Comparison of ENCODE assay signal across 13 mouse cellular contexts in genomic region chr12:31294526-31294925, GRCm38 (mm10). TPM values are rescaled to one million over a fixed set of nuclear protein-coding genes. Genes with fewer than 3 reads are reported as not detected.
DNase-seq lines count a peak whose midpoint lies in the region; ATAC-seq and TF ChIP-seq lines count a peak whose summit lies in the region.
"Had no signal": no experiment of that assay in that cellular context is flagged by ENCODE, and none has a peak within 500 bp of the region (broad histone marks: within the 10 kb centered on the region; RNA-seq: fewer than 3 reads in every experiment).

No protein-coding gene starts in this region.

- H3K4me1 ChIP-seq in kidney, adult 2 months (ENCODE audit: control insufficient read depth, insufficient read depth, low read length), result peaks cover 42% of the 10 kb centered on the region
- H3K4me1 ChIP-seq in heart, embryonic 16.5 days (ENCODE audit: control insufficient read depth, insufficient read depth, low read length), result peaks cover 54% of the 10 kb centered on the region
- peaks cover 24% of the 10 kb centered on the region for H3K4me1 ChIP-seq in limb, embryonic 14.5 days (ENCODE audit: control insufficient read depth, insufficient read depth, low read length)
- H3K4me1 ChIP-seq: hindbrain, embryonic 15.5 days had no signal

- H3K36me3 ChIP-seq in kidney, adult 2 months (ENCODE audit: control insufficient read depth, insufficient read depth, low read length), result peaks cover under 1% of the 10 kb centered on the region; the same call in 1 of the 2 replicates
- H3K36me3 ChIP-seq in heart, embryonic 16.5 days (ENCODE audit: control insufficient read depth, insufficient read depth), result peaks cover 39% of the 10 kb centered on the region
- peaks cover 51% of the 10 kb centered on the region for H3K36me3 ChIP-seq in limb, embryonic 14.5 days (ENCODE audit: control insufficient read depth, insufficient read depth, low read length)
- H3K36me3 ChIP-seq: hindbrain, embryonic 15.5 days had no signal

- H3K9ac ChIP-seq in heart, embryonic 16.5 days (ENCODE audit: low read length), result peak overlapping the region; percentile 52
- H3K9ac ChIP-seq in limb, embryonic 14.5 days (ENCODE audit: low read depth, low read length, severe bottlenecking), result no peak overlapping the region
- H3K9ac ChIP-seq: hindbrain, embryonic 15.5 days had no signal

- H3K4me3 ChIP-seq in kidney, adult 2 months (ENCODE audit: insufficient read depth, low read depth, low read length), result no peak overlapping the region
- no peak overlapping the region for H3K4me3 ChIP-seq in heart, embryonic 16.5 days (ENCODE audit: low read length)
- no peak overlapping the region for H3K4me3 ChIP-seq in limb, embryonic 14.5 days (replicated peaks; ENCODE audit: low read length)
- H3K4me3 ChIP-seq: hindbrain, embryonic 15.5 days had no signal

- no peaks in the 10 kb centered on the region for H3K27me3 ChIP-seq in kidney, adult 2 months (replicated peaks; ENCODE audit: control insufficient read depth, insufficient read depth, low read length)
- H3K27me3 ChIP-seq in heart, embryonic 16.5 days (ENCODE audit: control insufficient read depth, insufficient read depth, low read length), result no peaks in the 10 kb centered on the region
- no peaks in the 10 kb centered on the region for H3K27me3 ChIP-seq in limb, embryonic 14.5 days (ENCODE audit: control insufficient read depth, insufficient read depth, low read length)
- H3K27me3 ChIP-seq: CH12.LX; hindbrain, embryonic 15.5 days had no signal

- H3K4me2 ChIP-seq in heart, embryonic 16.5 days (ENCODE audit: low read depth, low read length), result no peak overlapping the region
- H3K4me2 ChIP-seq in limb, embryonic 14.5 days (replicated peaks; ENCODE audit: low read depth, low read length, severe bottlenecking), result no peak overlapping the region
- H3K4me2 ChIP-seq: hindbrain, embryonic 15.5 days had no signal

- WGBS in kidney, adult 2 months, result 21% methylated on average over 10 of the region's 10 CpGs
- 45% methylated on average over 10 of the region's 10 CpGs for WGBS in heart, embryonic 16.5 days
- WGBS in limb, embryonic 14.5 days, result 47% methylated on average over 10 of the region's 10 CpGs

- no peaks in the 10 kb centered on the region; the same call in 1 of the 2 replicates for H3K9me3 ChIP-seq in heart, embryonic 16.5 days (replicated peaks; ENCODE audit: control insufficient read depth, low read length)
- no peaks in the 10 kb centered on the region for H3K9me3 ChIP-seq in limb, embryonic 14.5 days (ENCODE audit: control insufficient read depth, low read length)
- H3K9me3 ChIP-seq: hindbrain, embryonic 15.5 days had no signal

- TF ChIP-seq CTCF in kidney, adult 2 months (conservative IDR thresholded peaks at IDR 0.05; ENCODE audit: insufficient read depth, insufficient read length, low read depth, low read length), result no peak

- no peak for TF ChIP-seq POLR2A in kidney, adult 2 months (IDR thresholded peaks at IDR 0.05; ENCODE audit: low read depth, low read length)
- TF ChIP-seq POLR2A in limb, embryonic 14.5 days (IDR thresholded peaks at IDR 0.05; ENCODE audit: borderline replicate concordance, extremely low read depth, insufficient read depth, insufficient read length), result no peak

- no peak for ATAC-seq in heart, embryonic 16.5 days (replicated peaks; ENCODE audit: extremely low read depth, insufficient read depth, low FRiP score)
- ATAC-seq in limb, embryonic 14.5 days (ENCODE audit: low FRiP score, low read depth), result no peak
- no peak for ATAC-seq in CD4-positive, CD25-positive, alpha-beta regulatory T cell, adult 4 months

- peak; percentile 66 for DNase-seq in kidney, adult 2 months
- DNase-seq in kidney, postnatal 10 days, result no peak
- DNase-seq in limb, embryonic 14.5 days (ENCODE audit: low spot score), result no peak
- DNase-seq in lung, postnatal 25 days (ENCODE audit: low spot score), result peak; percentile 42
- no peak for DNase-seq in adrenal gland, postnatal 4 days (ENCODE audit: low spot score in 2 of 2)
- no peak for DNase-seq in spleen, adult 18-20 months
- DNase-seq: thymus, postnatal 14 days had no signal

- peak overlapping the region; percentile 78 for H3K27ac ChIP-seq in kidney, adult 2 months (ENCODE audit: insufficient read depth, low read depth, low read length)
- peak overlapping the region; percentile 94 for H3K27ac ChIP-seq in heart, embryonic 16.5 days (ENCODE audit: low read length)
- H3K27ac ChIP-seq in limb, embryonic 14.5 days (replicated peaks; ENCODE audit: low read depth, low read length), result 0 out of 2 replicates have a peak overlapping the region, but pooled peaks have one; percentile 33
- H3K27ac ChIP-seq: hindbrain, embryonic 15.5 days had no signal

RNA-seq across cellular contexts. Expression of gene Lamb1, which starts 29.5 kb away (rescaled TPM):
- polyA plus RNA-seq in kidney, adult 2 months (2012; rRNA removed), result 41.0 and 46.5 TPM in 2 replicates
- 92.1 and 113 TPM in 2 replicates for polyA plus RNA-seq in heart, embryonic 16.5 days (2015; fragmentation: Nextera tagmentation; extraction: Ambion mirVana)
- polyA plus RNA-seq in limb, embryonic 14.5 days (2012; rRNA removed), result 69.8 and 76.6 TPM in 2 replicates
- polyA plus RNA-seq in limb, embryonic 14.5 days (2014; fragmentation: Nextera tagmentation; extraction: Ambion mirVana), result 67.2 and 76.3 TPM in 2 replicates
- 100 to 1,000 TPM; 236 to 271 TPM for total RNA-seq in adrenal gland, postnatal 4 days (2021)
- not detected for polyA plus RNA-seq in CD4-positive, CD25-positive, alpha-beta regulatory T cell, adult 4 months (2017; shearing (Covaris generic))

RNA-seq across cellular contexts. Expression of gene Gm6993, which starts 54.0 kb away (rescaled TPM):
- polyA plus RNA-seq in kidney, adult 2 months (2012; rRNA removed), result not detected in 2 replicates
- not detected in 2 replicates for polyA plus RNA-seq in heart, embryonic 16.5 days (2015; fragmentation: Nextera tagmentation; extraction: Ambion mirVana)
- polyA plus RNA-seq in limb, embryonic 14.5 days (2012; rRNA removed), result not detected in 2 replicates
- not detected in 2 replicates for polyA plus RNA-seq in limb, embryonic 14.5 days (2014; fragmentation: Nextera tagmentation; extraction: Ambion mirVana)
- not detected for total RNA-seq in adrenal gland, postnatal 4 days (2021)
- polyA plus RNA-seq in CD4-positive, CD25-positive, alpha-beta regulatory T cell, adult 4 months (2017; shearing (Covaris generic)), result not detected
- total RNA-seq: CH12.LX; left cerebral cortex, postnatal 10 days had no signal
- polyA plus RNA-seq: embryonic facial prominence, embryonic 11.5 days; hindbrain, embryonic 15.5 days had no signal

RNA-seq across cellular contexts. Expression of gene Dld, which starts 56.7 kb away (rescaled TPM):
- polyA plus RNA-seq in kidney, adult 2 months (2012; rRNA removed), result 50.6 and 72.5 TPM in 2 replicates
- 246 and 263 TPM in 2 replicates for polyA plus RNA-seq in heart, embryonic 16.5 days (2015; fragmentation: Nextera tagmentation; extraction: Ambion mirVana)
- polyA plus RNA-seq in limb, embryonic 14.5 days (2012; rRNA removed), result 51.1 and 72.2 TPM in 2 replicates
- polyA plus RNA-seq in limb, embryonic 14.5 days (2014; fragmentation: Nextera tagmentation; extraction: Ambion mirVana), result 119 and 121 TPM in 2 replicates
- 100 to 1,000 TPM; 226 to 243 TPM for total RNA-seq in adrenal gland, postnatal 4 days (2021)
- polyA plus RNA-seq in CD4-positive, CD25-positive, alpha-beta regulatory T cell, adult 4 months (2017; shearing (Covaris generic)), result 100 to 1,000 TPM in 1 of 2 experiments, 10 to 100 TPM in 1; 92.4 to 102 TPM

Comparison
In these comparisons a context has a peak if more than half of its experiments do, and no peak if none do; other contexts are left out.
1. DNase-seq: peak in kidney, adult 2 months (single experiment) and lung, postnatal 25 days (single experiment); none in kidney, postnatal 10 days (single experiment), limb, embryonic 14.5 days (single experiment), adrenal gland, postnatal 4 days (0 of 2) and spleen, adult 18-20 months (0 of 2).
2. H3K27ac ChIP-seq: peak in every context shown above with its lines; median percentile 94 in heart, embryonic 16.5 days; 78 in kidney, adult 2 months; 33 in limb, embryonic 14.5 days.
3. RNA of gene Lamb1, which starts 29.5 kb away (polyA plus RNA-seq): 92.1 to 113 TPM in heart, embryonic 16.5 days, 67.2 to 76.6 TPM in limb, embryonic 14.5 days and 41.0 to 46.5 TPM in kidney, adult 2 months; not detected in CD4-positive, CD25-positive, alpha-beta regulatory T cell, adult 4 months; every median in the first group is over 10 times any median in the second.